Mouse (Mus musculus) MEL (cell line): ENCODE results near the gene Zfp637. TPM values are rescaled to one million over a fixed set of nuclear protein-coding genes. Genes with fewer than 3 reads are reported as not detected.

Experiments used
- DNase-seq: peaks from one replicate; pipeline ENCODE4 v3.0.0; 2011; ENCODE audit warnings: low read depth, low spot score
- H3K27ac ChIP-seq: 2 replicates; pipeline ENCODE4 v1.5.1; 2012; ENCODE audit warnings: low read depth, mild to moderate bottlenecking, control low read depth, low read length, moderate library complexity; ENCODE audit not compliant: control insufficient read depth
- H3K27me3 ChIP-seq, 2 experiments: fragments of 150-350 bp in 1 of 2; sonication (generic) in 1 of 2; 2 replicates each; pipeline ENCODE4 v1.6.1; 2012; ENCODE audit warnings: low read length in 2 of 2, mild to moderate bottlenecking in 2 of 2, improper control_type of control experiment in 1 of 2, moderate library complexity in 1 of 2; ENCODE audit not compliant: insufficient read depth in 2 of 2, control insufficient read depth in 1 of 2
- H3K36me3 ChIP-seq, 2 experiments: 2 replicates each; pipeline ENCODE4 v1.6.1; 2012 to 2014; ENCODE audit warnings: low read length in 2 of 2, improper control_type of control experiment in 1 of 2, inconsistent platforms in 1 of 2, mild to moderate bottlenecking in 1 of 2; ENCODE audit not compliant: insufficient read depth in 2 of 2, control insufficient read depth in 1 of 2
- H3K4me1 ChIP-seq, 2 experiments: fragments of 150-350 bp in 1 of 2; sonication (generic) in 1 of 2; 2 replicates each; pipeline ENCODE4 v1.6.1; 2012; ENCODE audit warnings: low read length in 2 of 2, improper control_type of control experiment in 1 of 2, mild to moderate bottlenecking in 1 of 2; ENCODE audit not compliant: insufficient read depth in 2 of 2, control insufficient read depth in 1 of 2
- H3K4me3 ChIP-seq, 2 experiments: fragments of 150-350 bp in 1 of 2; sonication (generic) in 1 of 2; 2 replicates each; pipeline ENCODE4 v1.5.1; 2012; ENCODE audit warnings: low read depth in 2 of 2, low read length in 2 of 2, mild to moderate bottlenecking in 2 of 2, moderate library complexity in 2 of 2, control low read depth in 1 of 2, improper control_type of control experiment in 1 of 2; ENCODE audit not compliant: control insufficient read depth in 1 of 2, insufficient read depth in 1 of 2
- H3K79me2 ChIP-seq: 2 replicates; pipeline ENCODE4 v1.6.1; 2012; ENCODE audit warnings: mild to moderate bottlenecking, low read length, moderate library complexity; ENCODE audit not compliant: control insufficient read depth, poor library complexity, insufficient read depth
- H3K9ac ChIP-seq: 2 replicates; pipeline ENCODE4 v1.6.1; 2012; ENCODE audit warnings: low read depth, mild to moderate bottlenecking, control low read depth, low read length, moderate library complexity; ENCODE audit not compliant: control insufficient read depth, poor library complexity, severe bottlenecking
- H3K9me3 ChIP-seq: fragments of 150-350 bp; sonication (generic); replicated peaks from 2 replicates; pipeline ENCODE4 v1.6.1; 2012; ENCODE audit warnings: mild to moderate bottlenecking, low read length, improper control_type of control experiment, moderate library complexity; ENCODE audit not compliant: insufficient read depth
- BHLHE40 ChIP-seq: IDR thresholded peaks from 2 replicates; pipeline ENCODE4 v1.6.1; 2012; ENCODE audit warnings: low read depth, mild to moderate bottlenecking, inconsistent platforms, low read length, improper control_type of control experiment, borderline replicate concordance
- CTCF ChIP-seq, 3 experiments: IDR thresholded peaks in 2 of 3; conservative IDR thresholded peaks in 1 of 3; 2 replicates each; pipeline ENCODE4 v1.5.1; 2011 to 2012; ENCODE audit warnings: low read length in 3 of 3, low read depth in 2 of 3, mild to moderate bottlenecking in 2 of 3, improper control_type of control experiment in 1 of 3, inconsistent platforms in 1 of 3, mixed read lengths in 1 of 3, moderate library complexity in 1 of 3; ENCODE audit not compliant: control insufficient read depth in 1 of 3, insufficient read depth in 1 of 3, poor library complexity in 1 of 3, severe bottlenecking in 1 of 3
- E2F4 ChIP-seq: IDR thresholded peaks from 2 replicates; pipeline ENCODE4 v1.6.1; 2011; ENCODE audit warnings: low read depth, low read length, improper control_type of control experiment, borderline replicate concordance
- ELF1 ChIP-seq: IDR thresholded peaks from 2 replicates; pipeline ENCODE4 v1.6.1; 2014; ENCODE audit warnings: low read depth, mild to moderate bottlenecking, inconsistent platforms, low read length, improper control_type of control experiment, moderate library complexity
- EP300 ChIP-seq, 2 experiments: IDR thresholded peaks; 2 replicates each; pipeline ENCODE4 v1.6.1; 2011; ENCODE audit warnings: improper control_type of control experiment in 2 of 2, low read length in 2 of 2, low read depth in 1 of 2, mild to moderate bottlenecking in 1 of 2
- GATA1 ChIP-seq: IDR thresholded peaks from 2 replicates; pipeline ENCODE4 v1.6.1; 2011; ENCODE audit warnings: low read depth, low read length, improper control_type of control experiment
- JUND ChIP-seq: IDR thresholded peaks from 2 replicates; pipeline ENCODE4 v1.6.1; 2011; ENCODE audit warnings: low read depth, mild to moderate bottlenecking, improper control_type of control experiment, low read length
- MAZ ChIP-seq: IDR thresholded peaks from 2 replicates; pipeline ENCODE4 v1.6.1; 2012; ENCODE audit warnings: low read depth, mild to moderate bottlenecking, inconsistent platforms, low read length, improper control_type of control experiment
- MYB ChIP-seq: IDR thresholded peaks from 2 replicates; pipeline ENCODE4 v1.6.1; 2011; ENCODE audit warnings: mild to moderate bottlenecking, low read depth, low read length, improper control_type of control experiment
- MYC ChIP-seq: IDR thresholded peaks from 2 replicates; pipeline ENCODE4 v1.6.1; 2011; ENCODE audit warnings: low read depth, mild to moderate bottlenecking, low read length, improper control_type of control experiment, moderate library complexity
- POLR2A ChIP-seq, 2 experiments: IDR thresholded peaks; 2 replicates each; pipeline ENCODE4 v1.6.1; 2011 to 2012; ENCODE audit warnings: low read length in 2 of 2, mild to moderate bottlenecking in 2 of 2, control low read depth in 1 of 2, improper control_type of control experiment in 1 of 2, low read depth in 1 of 2, moderate library complexity in 1 of 2; ENCODE audit not compliant: control insufficient read depth in 1 of 2, insufficient read depth in 1 of 2, poor library complexity in 1 of 2
- POLR2AphosphoS2 ChIP-seq: IDR thresholded peaks from 2 replicates; pipeline ENCODE4 v1.6.1; 2011; ENCODE audit warnings: low read length, improper control_type of control experiment
- POLR2AphosphoS5 ChIP-seq: IDR thresholded peaks from 2 replicates; pipeline ENCODE4 v1.6.1; 2012; ENCODE audit warnings: low read depth, borderline replicate concordance, mild to moderate bottlenecking, inconsistent platforms, low read length, moderate library complexity, mixed read lengths
- RCOR1 ChIP-seq: IDR thresholded peaks from 2 replicates; pipeline ENCODE4 v1.6.1; 2012; ENCODE audit warnings: low read depth, mild to moderate bottlenecking, inconsistent platforms, low read length, improper control_type of control experiment
- SIN3A ChIP-seq: IDR thresholded peaks from 2 replicates; pipeline ENCODE4 v1.6.1; 2012; ENCODE audit warnings: low read length, improper control_type of control experiment, inconsistent platforms
- SMC3 ChIP-seq: IDR thresholded peaks from 2 replicates; pipeline ENCODE4 v1.6.1; 2011; ENCODE audit warnings: low read depth, low read length, improper control_type of control experiment
- TBP ChIP-seq: IDR thresholded peaks from 2 replicates; pipeline ENCODE4 v1.8.0; 2011; ENCODE audit warnings: low read depth, low read length, improper control_type of control experiment
- USF1 ChIP-seq: IDR thresholded peaks from 2 replicates; pipeline ENCODE4 v1.6.1; 2014; ENCODE audit warnings: low read depth, mild to moderate bottlenecking, inconsistent platforms, low read length, improper control_type of control experiment, moderate library complexity
- ZC3H11A ChIP-seq: IDR thresholded peaks from 2 replicates; pipeline ENCODE4 v1.6.1; 2012; ENCODE audit warnings: low read depth, mild to moderate bottlenecking, inconsistent platforms, low read length, improper control_type of control experiment
- ZKSCAN1 ChIP-seq: IDR thresholded peaks from 2 replicates; pipeline ENCODE4 v1.6.1; 2012; ENCODE audit warnings: low read depth, mild to moderate bottlenecking, inconsistent platforms, low read length, improper control_type of control experiment, moderate library complexity
- ZMIZ1 ChIP-seq: IDR thresholded peaks from 2 replicates; pipeline ENCODE4 v1.6.1; 2012; ENCODE audit warnings: low read depth, mild to moderate bottlenecking, inconsistent platforms, low read length, improper control_type of control experiment, moderate library complexity
- polyA plus RNA-seq, 2 experiments: library from polyadenylated mRNA; stranded (reverse) in 1 of 2; unstranded in 1 of 2; fragments of >175 nt in 1 of 2; fragments of >200 nt in 1 of 2; gene quantifications; 2 replicates each; pipeline versions ENCODE4 v1.2.1 to v1.2.4; 2012; ENCODE audit warnings: low replicate concordance in 2 of 2, low read depth in 1 of 2; ENCODE audit not compliant: insufficient read length in 2 of 2, insufficient read depth in 1 of 2, missing spikeins in 1 of 2
- total RNA-seq: library from RNA; depleted of rRNA; stranded (reverse); fragments of 300-350 nt; gene quantifications from 2 replicates; pipeline ENCODE4 v1.2.3, GENCODE M21; 2012

The Zfp637 gene
- total and polyA plus RNA-seq, 3 experiments = 52.4 to 53.8 TPM; not detected in 1

GRCm38 (mm10) chr6:117800824-117801223 lies 40.2 kb upstream of the Zfp637 start (continued):
- TF ChIP-seq MAZ = no peak

GRCm38 (mm10) chr6:117801801-117802200 lies 39.2 kb upstream of the Zfp637 start:
- no peaks in the 10 kb centered on the region for H3K9me3 ChIP-seq
- no peak for DNase-seq
- no peaks in the 10 kb centered on the region for H3K36me3 ChIP-seq
- H3K9ac ChIP-seq = no peak overlapping the region
- no peak for TF ChIP-seq POLR2A (IDR thresholded peaks at IDR 0.05; ENCODE audit: control insufficient read depth in 1 of 2, insufficient read depth in 1 of 2, low read depth in 1 of 2, low read length in 2 of 2, poor library complexity in 1 of 2)
- TF ChIP-seq MYC = no peak
- no peak for TF ChIP-seq JUND
- TF ChIP-seq POLR2AphosphoS5 = no peak
- no peak for TF ChIP-seq GATA1
- no peak for TF ChIP-seq RCOR1
- no peak for TF ChIP-seq ELF1
- TF ChIP-seq BHLHE40 = no peak
- TF ChIP-seq ZC3H11A = no peak
- no peak for TF ChIP-seq SIN3A
- no peak for TF ChIP-seq POLR2AphosphoS2
- TF ChIP-seq ZKSCAN1 = no peak
- TF ChIP-seq EP300 (IDR thresholded peaks at IDR 0.05; ENCODE audit: low read depth in 1 of 2, low read length in 2 of 2) = no peak
- no peak for TF ChIP-seq ZMIZ1
- TF ChIP-seq E2F4 = no peak
- H3K4me3 ChIP-seq = no peak overlapping the region
- H3K79me2 ChIP-seq = no peaks in the 10 kb centered on the region
- no peaks in the 10 kb centered on the region for H3K27me3 ChIP-seq
- no peak overlapping the region for H3K27ac ChIP-seq
- no peaks in the 10 kb centered on the region for H3K4me1 ChIP-seq

GRCm38 (mm10) chr6:117807756-117808155 lies 33.2 kb upstream of the Zfp637 start:
- H3K4me3 ChIP-seq = no peak overlapping the region
- H3K4me1 ChIP-seq = no peaks in the 10 kb centered on the region
- H3K36me3 ChIP-seq = no peaks in the 10 kb centered on the region
- H3K79me2 ChIP-seq = no peaks in the 10 kb centered on the region
- H3K9me3 ChIP-seq = no peaks in the 10 kb centered on the region
- TF ChIP-seq MYB (no peak), SMC3 (no peak), EP300 (IDR thresholded peaks at IDR 0.05; ENCODE audit: low read depth in 1 of 2, low read length in 2 of 2) (no peak), POLR2AphosphoS2 (no peak), ZMIZ1 (no peak), USF1 (no peak), POLR2A (IDR thresholded peaks at IDR 0.05; ENCODE audit: control insufficient read depth in 1 of 2, insufficient read depth in 1 of 2, low read depth in 1 of 2, low read length in 2 of 2, poor library complexity in 1 of 2) (no peak), CTCF (IDR thresholded peaks at IDR 0.05 in 2 of 3, conservative IDR thresholded peaks at IDR 0.05 in 1 of 3; ENCODE audit: control insufficient read depth in 1 of 3, insufficient read depth in 1 of 3, low read depth in 2 of 3, low read length in 3 of 3, poor library complexity in 1 of 3, severe bottlenecking in 1 of 3) (no peak), ELF1 (no peak), TBP (no peak)
- H3K27ac ChIP-seq = no peak overlapping the region
- no peak overlapping the region for H3K9ac ChIP-seq
- no peak for DNase-seq
- H3K27me3 ChIP-seq = no peaks in the 10 kb centered on the region
